Mouse (Mus musculus) common myeloid progenitor, adult 5-6 weeks (primary cell): Measurements from ENCODE around the gene Fpr-rs7. TPM values are rescaled to one million over a fixed set of nuclear protein-coding genes. Genes with fewer than 3 reads are reported as not detected.

Experiments
- ATAC-seq: replicated peaks from 2 replicates; pipeline ENCODE4 v1.8.0; 2016; ENCODE audit warnings: low read depth, mild to moderate bottlenecking, moderate TSS enrichment, inconsistent platforms; ENCODE audit not compliant: poor library complexity, severe bottlenecking
- total RNA-seq: library from RNA; stranded (forward); fragments of 200-1000, 187-1606 nt; gene quantifications from 2 replicates; pipeline ENCODE4 v1.2.3, GENCODE M21; 2017

Gene Fpr-rs7
- not detected in 2 replicates for total RNA-seq

GRCm38 (mm10) chr17:20114126-20114525, at the start of gene Fpr-rs7:
Gene Fpr-rs7 (minus strand): TSS chr17:20114226.
- ATAC-seq: no peak

GRCm38 (mm10) chr17:20074090-20074489, 39.9 kb downstream of the Fpr-rs7 start:
- ATAC-seq: no peak

GRCm38 (mm10) chr17:20071656-20072396, 42.2 kb downstream of the Fpr-rs7 start:
- no peak for ATAC-seq

Other genes with a start within 250 kb of the Fpr-rs7 start
- gene Vmn2r104, start 65.9 kb downstream of the Fpr-rs7 start, total RNA-seq: not detected in 2 replicates
- not detected in 2 replicates for gene Fpr-rs6, start 68.9 kb upstream of the Fpr-rs7 start, total RNA-seq
- not detected in 2 replicates for gene Vmn2r105, start 120.8 kb upstream of the Fpr-rs7 start, total RNA-seq
- gene Vmn2r106, start 171.3 kb upstream of the Fpr-rs7 start, total RNA-seq: not detected in 2 replicates
- gene Vmn2r107, start 231.0 kb upstream of the Fpr-rs7 start, total RNA-seq: not detected in 2 replicates